In the genomic region with DNA sequence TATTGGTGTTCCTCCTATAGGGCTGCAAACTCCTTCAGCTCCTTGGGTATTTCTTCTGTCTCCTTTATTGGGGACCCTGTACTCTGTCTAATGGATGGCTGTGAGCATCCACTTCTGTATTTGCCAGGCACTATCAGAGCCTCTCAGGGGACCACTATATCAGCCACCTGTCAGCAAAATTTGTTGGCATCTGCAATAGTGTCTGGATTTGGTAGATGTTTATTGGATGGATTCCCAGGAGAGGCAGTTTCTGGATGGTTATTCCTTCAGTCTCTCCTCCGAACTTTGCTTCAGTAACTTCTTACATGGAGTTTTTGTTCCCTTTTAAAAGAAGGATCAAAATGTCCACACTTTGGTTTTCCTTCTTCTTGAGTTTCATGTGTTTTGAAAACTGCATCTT, we compare ENCODE assay signal across 16 mouse cellular contexts.
"Had no signal": no experiment of that assay in that cellular context is flagged by ENCODE, and none has a peak within 500 bp of the region (broad histone marks: within the 10 kb centered on the region; RNA-seq: fewer than 3 reads in every experiment).

No protein-coding gene starts in this region.

- DNase-seq: heart, postnatal 10 days; heart, postnatal 14 days; heart, postnatal 36 days; heart, postnatal 4 days; kidney, adult 11 months; kidney, adult 18-20 months; kidney, adult 2 months; kidney, adult 8-10 months; kidney, adult 9 months; kidney, postnatal 10 days; kidney, postnatal 14 days; kidney, postnatal 25 days; kidney, postnatal 36 days; kidney, postnatal 4 days; layer of hippocampus, adult 9-11 months; layer of hippocampus, postnatal 36 days had no signal
